Mouse (Mus musculus) heart, adult 2 months (tissue): ENCODE measurements around the gene Rpl21.

Source experiments
- CTCF ChIP-seq: fragments of 200-600 bp; IDR thresholded peaks from 2 replicates; pipeline ENCODE4 v1.8.1; 2022; ENCODE audit warnings: antibody characterized with exemption, mild to moderate bottlenecking, moderate library complexity
- EP300 ChIP-seq: fragments of 200-500 bp; IDR thresholded peaks from 2 replicates; pipeline ENCODE4 v1.6.1; 2011; ENCODE audit warnings: low read depth, low read length, control low read depth; ENCODE audit not compliant: insufficient read depth

DNA sequence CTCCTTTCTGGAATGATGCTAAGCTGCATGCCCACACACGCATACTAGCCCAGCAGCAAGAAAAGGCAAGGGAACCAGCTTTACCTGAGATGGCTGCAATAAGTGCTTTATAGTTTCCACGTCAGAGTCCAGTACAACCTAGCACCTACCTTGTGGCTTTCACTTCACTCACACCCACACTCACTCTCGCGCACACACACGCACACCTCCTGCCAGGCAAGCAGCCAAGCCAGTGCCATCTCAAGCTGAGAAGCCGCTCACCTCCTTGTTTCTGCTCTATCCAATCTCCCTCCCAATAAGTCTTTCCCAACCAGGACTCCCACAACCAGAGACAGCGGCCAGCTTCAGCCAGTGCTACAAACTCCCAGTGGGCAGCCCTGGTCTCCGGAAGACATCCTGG is 41.7 kb upstream of the Rpl21 start:
- TF ChIP-seq CTCF (no peak), EP300 (no peak)
